ENCODE assay signal across 9 mouse cellular contexts in genomic region chr11:63502181-63502580, GRCm38 (mm10).
DNase-seq lines count a peak whose midpoint lies in the region; ATAC-seq lines count a peak whose summit lies in the region.
"Had no signal": no experiment of that assay in that cellular context is flagged by ENCODE, and none has a peak within 500 bp of the region (broad histone marks: within the 10 kb centered on the region; RNA-seq: fewer than 3 reads in every experiment).

No protein-coding gene starts in this region.

- H3K27ac ChIP-seq in heart, embryonic 12.5 days (ENCODE audit: poor library complexity, severe bottlenecking): no peak overlapping the region
- H3K27ac ChIP-seq: macrophage had no signal

- peak; percentile 55 to 62 for DNase-seq in heart, adult 18-20 months
- peak; percentile 10 for DNase-seq in right cerebral cortex, postnatal 14 days
- DNase-seq in right cerebral cortex, adult 2 months (ENCODE audit: low spot score in 2 of 2): no peak
- peak; percentile 45 to 59 for DNase-seq in heart, postnatal 36 days
- no peak for DNase-seq in adipocyte (ENCODE audit: low spot score)
- DNase-seq in urinary bladder, postnatal 4 days (ENCODE audit: low spot score in 2 of 2): no peak

- no peaks in the 10 kb centered on the region for H3K9me3 ChIP-seq in heart, embryonic 12.5 days (replicated peaks)

- H3K4me1 ChIP-seq in heart, embryonic 12.5 days (replicated peaks): no peaks in the 10 kb centered on the region

- 55% methylated on average over 5 of the region's 5 CpGs for WGBS in heart, embryonic 12.5 days

- H3K4me3 ChIP-seq in heart, embryonic 12.5 days: no peak overlapping the region

- no peak for ATAC-seq in heart, embryonic 12.5 days (ENCODE audit: insufficient number of reproducible peaks, low FRiP score)
- ATAC-seq in monocyte, adult 5-6 weeks (replicated peaks; ENCODE audit: insufficient number of reproducible peaks, low FRiP score, low TSS enrichment, poor library complexity, severe bottlenecking): no peak

- no peaks in the 10 kb centered on the region for H3K27me3 ChIP-seq in heart, embryonic 12.5 days (replicated peaks)

- H3K9ac ChIP-seq in heart, embryonic 12.5 days: no peak overlapping the region

- H3K4me2 ChIP-seq in heart, embryonic 12.5 days: no peak overlapping the region

- no peaks in the 10 kb centered on the region for H3K36me3 ChIP-seq in heart, embryonic 12.5 days

- intact Hi-C loops in heart, postnatal 36 days (cut with DNase I): no loop called here

Comparison
In these comparisons a context has a peak if more than half of its experiments do, and no peak if none do; other contexts are left out.
1. DNase-seq: peak in heart, adult 18-20 months (2 of 2), right cerebral cortex, postnatal 14 days (single experiment) and heart, postnatal 36 days (2 of 2); none in right cerebral cortex, adult 2 months (0 of 2), adipocyte (single experiment) and urinary bladder, postnatal 4 days (0 of 2).